Mouse (Mus musculus): ENCODE data around the gene Pik3ip1. TPM values are rescaled to one million over a fixed set of nuclear protein-coding genes. Genes with fewer than 3 reads are reported as not detected.

The Pik3ip1 gene
- 25.4 and 25.5 TPM in 2 replicates for polyA plus RNA-seq (2015; fragmentation: Nextera tagmentation; extraction: Ambion mirVana)

- Histone ChIP-seq H3K4me1 (replicated peaks) (peaks cover 32% of the 10 kb centered on the region), H3K9ac (peak within 1 kb of the TSS; percentile 77), H3K27me3 (peaks cover 13% of the 10 kb centered on the region), H3K4me3 (peak within 1 kb of the TSS; percentile 57), H3K27ac (peak within 1 kb of the TSS; percentile 83), H3K9me3 (no peaks in the 10 kb centered on the region), H3K4me2 (peak within 1 kb of the TSS; percentile 99), H3K36me3 (peaks cover 15% of the 10 kb centered on the region)
- no peak for ATAC-seq (ENCODE audit: low FRiP score)
These were observed at the start of gene Pik3ip1 for GRCm38 (mm10) chr11:3329891-3330451. Pik3ip1 (plus strand) TSS chr11:3330401.

GRCm38 (mm10) chr11:3282887-3283286 lies 47.3 kb upstream of the Pik3ip1 start:
- WGBS: 87% methylated on average over 6 of the region's 6 CpGs
- ATAC-seq (ENCODE audit: low FRiP score): no peak

GRCm38 (mm10) chr11:3283645-3284044 lies 46.6 kb upstream of the Pik3ip1 start:
- no peaks in the 10 kb centered on the region for H3K9me3 ChIP-seq
- H3K27me3 ChIP-seq: no peaks in the 10 kb centered on the region
- H3K4me2 ChIP-seq: no peak overlapping the region
- no peaks in the 10 kb centered on the region for H3K36me3 ChIP-seq
- WGBS: 92% methylated on average over 6 of the region's 6 CpGs
- peaks cover 18% of the 10 kb centered on the region for H3K4me1 ChIP-seq (replicated peaks)
- no peak overlapping the region for H3K27ac ChIP-seq
- no peak for ATAC-seq (ENCODE audit: low FRiP score)
- no peak overlapping the region for H3K4me3 ChIP-seq
- no peak overlapping the region for H3K9ac ChIP-seq

More at GRCm38 (mm10) chr11:3282887-3283286, 47.3 kb upstream of the Pik3ip1 start:
- H3K9me3 ChIP-seq: no peaks in the 10 kb centered on the region
- no peak overlapping the region for H3K4me3 ChIP-seq
- H3K27ac ChIP-seq: no peak overlapping the region
- no peak overlapping the region for H3K4me2 ChIP-seq
- no peaks in the 10 kb centered on the region for H3K27me3 ChIP-seq
- H3K4me1 ChIP-seq (replicated peaks): peaks cover 12% of the 10 kb centered on the region
- no peaks in the 10 kb centered on the region for H3K36me3 ChIP-seq
- no peak overlapping the region for H3K9ac ChIP-seq

GRCm38 (mm10) chr11:3285940-3286339 lies 44.3 kb upstream of the Pik3ip1 start:
- no peak overlapping the region for H3K4me2 ChIP-seq
- H3K36me3 ChIP-seq: no peaks in the 10 kb centered on the region
- WGBS: 91% methylated on average over 3 of the region's 3 CpGs

GRCm38 (mm10) chr11:3287131-3287530 lies 43.1 kb upstream of the Pik3ip1 start:
- no peak overlapping the region for H3K4me2 ChIP-seq
- H3K27me3 ChIP-seq: no peaks in the 10 kb centered on the region
- WGBS: 26% methylated on average over 6 of the region's 6 CpGs
- H3K36me3 ChIP-seq: no peaks in the 10 kb centered on the region
- peaks cover 25% of the 10 kb centered on the region for H3K4me1 ChIP-seq (replicated peaks)
- peak overlapping the region; percentile 14; the same call in 1 of the 2 replicates for H3K9ac ChIP-seq
- H3K9me3 ChIP-seq: no peaks in the 10 kb centered on the region
- peak overlapping the region; percentile 100 for H3K27ac ChIP-seq
- ATAC-seq (ENCODE audit: low FRiP score): no peak
- no peak overlapping the region for H3K4me3 ChIP-seq

More at GRCm38 (mm10) chr11:3285940-3286339, 44.3 kb upstream of the Pik3ip1 start:
- H3K9me3 ChIP-seq: no peaks in the 10 kb centered on the region
- no peaks in the 10 kb centered on the region for H3K27me3 ChIP-seq
- H3K27ac ChIP-seq: no peak overlapping the region
- no peak overlapping the region for H3K4me3 ChIP-seq
- no peak for ATAC-seq (ENCODE audit: low FRiP score)
- no peak overlapping the region for H3K9ac ChIP-seq
- H3K4me1 ChIP-seq (replicated peaks): peaks cover 19% of the 10 kb centered on the region

- ATAC-seq (ENCODE audit: low FRiP score): no peak
- peak overlapping the region; percentile 82; the same call in 1 of the 2 replicates for H3K4me3 ChIP-seq
- peak overlapping the region; percentile 100 for H3K27ac ChIP-seq
- H3K9me3 ChIP-seq: no peaks in the 10 kb centered on the region
- peak overlapping the region; percentile 96 for H3K9ac ChIP-seq
- H3K4me1 ChIP-seq (replicated peaks): peaks cover 31% of the 10 kb centered on the region
- H3K36me3 ChIP-seq: no peaks in the 10 kb centered on the region
- 57% methylated on average over 5 of the region's 5 CpGs for WGBS
- H3K4me2 ChIP-seq: peak overlapping the region; percentile 100
- H3K27me3 ChIP-seq: no peaks in the 10 kb centered on the region
These were observed 42.3 kb upstream of the Pik3ip1 start for GRCm38 (mm10) chr11:3287921-3288320.

- peaks cover 39% of the 10 kb centered on the region for H3K4me1 ChIP-seq (replicated peaks)
- H3K9ac ChIP-seq: peak within 1 kb of the TSS; percentile 96
- no peaks in the 10 kb centered on the region for H3K27me3 ChIP-seq
- H3K27ac ChIP-seq: peak within 1 kb of the TSS; percentile 100
- peaks cover 4% of the 10 kb centered on the region for H3K36me3 ChIP-seq
- H3K4me3 ChIP-seq: peak within 1 kb of the TSS; percentile 82
- WGBS: under 1% methylated on average over 41 of the region's 41 CpGs
- H3K9me3 ChIP-seq: no peaks in the 10 kb centered on the region
- ATAC-seq (ENCODE audit: low FRiP score): peak; percentile 30; the same call in 1 of the 2 replicates
- H3K4me2 ChIP-seq: peak within 1 kb of the TSS; percentile 100
These were observed 41.5 kb upstream of the Pik3ip1 start, which contains the start of gene Patz1 for GRCm38 (mm10) chr11:3288521-3289301. Patz1 (plus strand) TSS chr11:3288874.

- no peaks in the 10 kb centered on the region for H3K27me3 ChIP-seq
- under 1% methylated on average over 19 of the region's 40 CpGs for WGBS
- H3K4me1 ChIP-seq (replicated peaks): peaks cover 46% of the 10 kb centered on the region
- peak overlapping the region; percentile 100 for H3K27ac ChIP-seq
- H3K4me2 ChIP-seq: peak overlapping the region; percentile 100
- H3K4me3 ChIP-seq: peak overlapping the region; percentile 82
- peak; percentile 79 for ATAC-seq (ENCODE audit: low FRiP score)
- peaks cover 10% of the 10 kb centered on the region for H3K36me3 ChIP-seq
- peak overlapping the region; percentile 96 for H3K9ac ChIP-seq
- no peaks in the 10 kb centered on the region for H3K9me3 ChIP-seq
These were observed 40.8 kb upstream of the Pik3ip1 start for GRCm38 (mm10) chr11:3289302-3289802.

- H3K4me3 ChIP-seq: peak overlapping the region; percentile 82
- peak overlapping the region; percentile 100 for H3K4me2 ChIP-seq
- H3K4me1 ChIP-seq (replicated peaks): peaks cover 52% of the 10 kb centered on the region
- H3K9me3 ChIP-seq: no peaks in the 10 kb centered on the region
- under 1% methylated on average over 81 of the region's 92 CpGs for WGBS
- ATAC-seq (ENCODE audit: low FRiP score): peak; percentile 61
- peaks cover 17% of the 10 kb centered on the region for H3K36me3 ChIP-seq
- H3K27me3 ChIP-seq: no peaks in the 10 kb centered on the region
- H3K27ac ChIP-seq: peak overlapping the region; percentile 100
- H3K9ac ChIP-seq: peak overlapping the region; percentile 96
These were observed 40.2 kb upstream of the Pik3ip1 start for GRCm38 (mm10) chr11:3289803-3290639.

GRCm38 (mm10) chr11:3290640-3291310 lies 39.4 kb upstream of the Pik3ip1 start:
- Histone ChIP-seq H3K36me3 (peaks cover 24% of the 10 kb centered on the region), H3K4me2 (peak overlapping the region; percentile 100), H3K27ac (peak overlapping the region; percentile 100), H3K27me3 (no peaks in the 10 kb centered on the region), H3K9ac (peak overlapping the region; percentile 96), H3K9me3 (no peaks in the 10 kb centered on the region), H3K4me1 (replicated peaks) (peaks cover 60% of the 10 kb centered on the region), H3K4me3 (peak overlapping the region; percentile 82)
- WGBS: under 1% methylated on average over 50 of the region's 50 CpGs
- ATAC-seq (ENCODE audit: low FRiP score): peak; percentile 2; the same call in 1 of the 2 replicates

GRCm38 (mm10) chr11:3291311-3292061 lies 38.7 kb upstream of the Pik3ip1 start:
- Histone ChIP-seq H3K27ac (peak overlapping the region; percentile 100), H3K9ac (peak overlapping the region; percentile 96), H3K4me2 (peak overlapping the region; percentile 100), H3K36me3 (peaks cover 31% of the 10 kb centered on the region), H3K9me3 (no peaks in the 10 kb centered on the region), H3K27me3 (no peaks in the 10 kb centered on the region), H3K4me3 (peak overlapping the region; percentile 82), H3K4me1 (replicated peaks) (peaks cover 67% of the 10 kb centered on the region)
- under 1% methylated on average over 26 of the region's 26 CpGs for WGBS
- no peak for ATAC-seq (ENCODE audit: low FRiP score)

All from hindbrain, embryonic 13.5 days (tissue).